14 mouse cellular contexts compared by ENCODE assay signal in genomic region chr4:67523158-67523557, GRCm38 (mm10).
"Had no signal": no experiment of that assay in that cellular context is flagged by ENCODE, and none has a peak within 500 bp of the region (broad histone marks: within the 10 kb centered on the region; RNA-seq: fewer than 3 reads in every experiment).

No protein-coding gene starts in this region.

- H3K27me3 ChIP-seq: limb, embryonic 12.5 days; liver, embryonic 15.5 days; megakaryocyte, embryonic 14.5 days; midbrain, embryonic 13.5 days; stomach, embryonic 15.5 days had no signal

- H3K36me3 ChIP-seq: limb, embryonic 12.5 days; liver, embryonic 15.5 days; midbrain, embryonic 13.5 days; stomach, embryonic 15.5 days had no signal

- H3K4me2 ChIP-seq: limb, embryonic 12.5 days; liver, embryonic 11.5 days; liver, embryonic 15.5 days; midbrain, embryonic 13.5 days; stomach, embryonic 15.5 days had no signal

- H3K9me3 ChIP-seq: limb, embryonic 12.5 days; liver, embryonic 15.5 days; megakaryocyte, embryonic 14.5 days; midbrain, embryonic 13.5 days; stomach, embryonic 15.5 days had no signal

- H3K27ac ChIP-seq: left cerebral cortex, adult 2 months; limb, embryonic 12.5 days; liver, embryonic 15.5 days; midbrain, embryonic 13.5 days; stomach, embryonic 15.5 days had no signal

- H3K4me3 ChIP-seq: left cerebral cortex, adult 2 months; limb, embryonic 12.5 days; liver, embryonic 15.5 days; megakaryocyte, embryonic 14.5 days; midbrain, embryonic 13.5 days; stomach, embryonic 15.5 days had no signal

- H3K4me1 ChIP-seq: limb, embryonic 12.5 days; liver, embryonic 15.5 days; megakaryocyte, embryonic 14.5 days; midbrain, embryonic 13.5 days; stomach, embryonic 15.5 days had no signal

- ATAC-seq: lung, postnatal 0 days; midbrain, embryonic 13.5 days had no signal

- H3K9ac ChIP-seq: limb, embryonic 12.5 days; liver, embryonic 15.5 days; midbrain, embryonic 13.5 days; stomach, embryonic 15.5 days had no signal

- DNase-seq: kidney, adult 8-10 months; kidney, postnatal 25 days; lung, adult 2 months; lung, postnatal 36 days; right cerebral cortex, postnatal 14 days; thymus, postnatal 36 days had no signal
